Mouse (Mus musculus) C2C12 (cell line): ENCODE data around the gene Rbm33. TPM values are rescaled to one million over a fixed set of nuclear protein-coding genes. Genes with fewer than 3 reads are reported as not detected.

Experiments used
- H3K27me3 ChIP-seq: one replicate; pipeline ENCODE4 v1.6.1; 2011; ENCODE audit not compliant: control insufficient read depth, insufficient read depth, insufficient read length
- H3K36me3 ChIP-seq: one replicate; pipeline ENCODE4 v1.6.1; 2011; ENCODE audit not compliant: control insufficient read depth, insufficient read depth
- H3K4me3 ChIP-seq: one replicate; pipeline ENCODE4 v1.5.1; 2011; ENCODE audit warnings: mild to moderate bottlenecking, control low read depth; ENCODE audit not compliant: poor library complexity, insufficient read depth, severe bottlenecking
- H3K79me2 ChIP-seq: one replicate; pipeline ENCODE4 v1.6.1; 2011; ENCODE audit not compliant: control insufficient read depth, insufficient read depth
- H3K79me3 ChIP-seq: one replicate; pipeline ENCODE4 v1.6.1; 2011; ENCODE audit warnings: low read depth, control low read depth
- H3ac ChIP-seq: one replicate; pipeline ENCODE3; 2011; ENCODE audit warnings: low read depth; ENCODE audit not compliant: control insufficient read depth, insufficient read length
- CEBPB ChIP-seq: IDR thresholded peaks from one replicate; pipeline ENCODE4 v1.6.1; 2011; ENCODE audit warnings: low read depth, mild to moderate bottlenecking, control low read depth, moderate library complexity
- CTCF ChIP-seq: IDR thresholded peaks from one replicate; pipeline ENCODE4 v1.5.1; 2011; ENCODE audit not compliant: control insufficient read depth, insufficient read depth, insufficient read length
- FOSL1 ChIP-seq: IDR thresholded peaks from one replicate; pipeline ENCODE4 v1.8.0; 2011; ENCODE audit warnings: mild to moderate bottlenecking, low read length; ENCODE audit not compliant: poor library complexity, insufficient read depth, severe bottlenecking
- MAX ChIP-seq: IDR thresholded peaks from one replicate; pipeline ENCODE4 v1.6.1; 2011; ENCODE audit warnings: mild to moderate bottlenecking, control low read depth
- MYOD1 ChIP-seq: IDR thresholded peaks from one replicate; pipeline ENCODE4 v1.6.1; 2011; ENCODE audit warnings: low read depth; ENCODE audit not compliant: control insufficient read depth, insufficient read length
- MYOG ChIP-seq: IDR thresholded peaks from one replicate; pipeline ENCODE4 v1.6.1; 2011; ENCODE audit not compliant: control insufficient read depth, insufficient read length; ENCODE audit errors: extremely low read depth
- USF1 ChIP-seq: IDR thresholded peaks from one replicate; pipeline ENCODE4 v1.6.1; 2011; ENCODE audit warnings: low read depth, mild to moderate bottlenecking, control low read depth, moderate library complexity
- polyA plus RNA-seq: library from polyadenylated mRNA; unstranded; fragments of >200 nt; fragmentation: generic; extraction: Trizol; gene quantifications from one replicate; pipeline ENCODE4 v1.2.1, GENCODE M21; 2012; ENCODE audit warnings: missing spikeins

Rbm33 gene
- polyA plus RNA-seq, 1 experiment, result 10.1 TPM

DNA sequence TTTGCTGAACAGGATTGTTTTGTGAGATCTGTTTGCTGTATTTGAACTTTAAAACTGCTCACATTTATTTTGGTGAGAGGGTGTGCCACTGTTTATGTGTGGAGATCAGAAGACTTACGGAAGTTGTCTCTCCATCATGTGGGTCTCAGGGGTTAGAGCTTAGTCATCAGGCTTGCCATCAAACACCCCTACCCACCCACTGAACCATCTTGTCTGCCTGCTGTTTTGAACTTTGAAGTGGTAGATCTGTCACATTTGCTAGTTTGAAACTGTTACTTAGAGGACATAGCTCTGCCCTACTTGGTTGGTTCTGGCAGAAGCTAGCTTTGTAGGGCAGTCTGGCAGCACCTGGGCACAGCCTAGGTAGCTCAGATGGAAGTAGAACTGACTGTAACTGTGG, 85.8 kb downstream of the Rbm33 start:
- Histone ChIP-seq H3K4me3 (no peak overlapping the region), H3K36me3 (peaks cover 27% of the 10 kb centered on the region), H3K27me3 (no peaks in the 10 kb centered on the region), H3K79me3 (peaks cover 52% of the 10 kb centered on the region), H3ac (no peak overlapping the region), H3K79me2 (peaks cover 98% of the 10 kb centered on the region)
- TF ChIP-seq CTCF, result no peak
- TF ChIP-seq MYOG, result no peak
- no peak for TF ChIP-seq USF1
- TF ChIP-seq MAX, result no peak
- TF ChIP-seq MYOD1, result no peak
- TF ChIP-seq CEBPB, result no peak
- TF ChIP-seq FOSL1, result no peak

- H3K36me3 ChIP-seq, result peaks cover 30% of the 10 kb centered on the region
Observed at GRCm38 (mm10) chr5:28406662-28407061, 89.7 kb downstream of the Rbm33 start.

GRCm38 (mm10) chr5:28412006-28412685, 95.2 kb downstream of the Rbm33 start:
- Histone ChIP-seq H3K27me3 (no peaks in the 10 kb centered on the region), H3K79me3 (peaks cover 2% of the 10 kb centered on the region), H3K79me2 (peaks cover 5% of the 10 kb centered on the region), H3K4me3 (no peak overlapping the region), H3K36me3 (peaks cover 66% of the 10 kb centered on the region), H3ac (no peak overlapping the region)
- no peak for TF ChIP-seq FOSL1
- no peak for TF ChIP-seq USF1
- TF ChIP-seq CTCF, result no peak
- TF ChIP-seq MYOG, result no peak
- TF ChIP-seq MYOD1, result no peak
- TF ChIP-seq MAX, result no peak
- no peak for TF ChIP-seq CEBPB

More at GRCm38 (mm10) chr5:28406662-28407061, 89.7 kb downstream of the Rbm33 start:
- peaks cover 22% of the 10 kb centered on the region for H3K79me3 ChIP-seq
- no peak overlapping the region for H3K4me3 ChIP-seq
- no peak overlapping the region for H3ac ChIP-seq
- no peak for TF ChIP-seq USF1
- no peak for TF ChIP-seq MYOD1
- TF ChIP-seq CTCF, result no peak
- H3K79me2 ChIP-seq, result peaks cover 59% of the 10 kb centered on the region
- no peaks in the 10 kb centered on the region for H3K27me3 ChIP-seq

DNA sequence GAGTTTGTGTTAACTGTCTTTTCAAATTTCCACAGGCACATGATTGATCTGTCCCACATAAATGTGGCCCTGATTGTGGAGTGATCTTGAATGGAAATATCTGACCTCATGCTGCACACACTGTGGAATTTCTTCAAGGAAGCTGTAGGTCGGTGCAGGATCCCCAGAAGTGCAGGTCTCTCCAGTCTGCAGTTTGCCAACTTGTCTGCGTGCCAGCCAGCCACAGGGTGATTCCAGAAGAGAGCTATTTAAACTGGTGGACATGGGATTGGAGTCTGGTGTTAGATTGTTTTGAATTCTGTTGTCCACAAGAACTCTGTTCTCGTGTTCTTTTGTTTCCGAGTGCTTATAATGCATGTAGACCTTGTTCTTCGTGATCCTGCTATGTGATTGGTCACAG, 96.6 kb downstream of the Rbm33 start:
- TF ChIP-seq FOSL1 (no peak), MYOG (no peak), CEBPB (no peak), CTCF (no peak), MAX (no peak), MYOD1 (no peak), USF1 (no peak)
- peaks cover 72% of the 10 kb centered on the region for H3K36me3 ChIP-seq
- no peaks in the 10 kb centered on the region for H3K79me3 ChIP-seq
- no peaks in the 10 kb centered on the region for H3K79me2 ChIP-seq
- H3K4me3 ChIP-seq, result no peak overlapping the region
- no peaks in the 10 kb centered on the region for H3K27me3 ChIP-seq
- H3ac ChIP-seq, result no peak overlapping the region

- Histone ChIP-seq H3K27me3 (no peaks in the 10 kb centered on the region), H3K36me3 (peaks cover 71% of the 10 kb centered on the region), H3ac (no peak overlapping the region), H3K79me2 (no peaks in the 10 kb centered on the region), H3K79me3 (no peaks in the 10 kb centered on the region), H3K4me3 (no peak overlapping the region)
- TF ChIP-seq CEBPB (no peak), USF1 (no peak), MYOG (no peak), MAX (no peak), FOSL1 (no peak), CTCF (no peak), MYOD1 (no peak)
Observed at GRCm38 (mm10) chr5:28414076-28414475, 97.2 kb downstream of the Rbm33 start.

DNA sequence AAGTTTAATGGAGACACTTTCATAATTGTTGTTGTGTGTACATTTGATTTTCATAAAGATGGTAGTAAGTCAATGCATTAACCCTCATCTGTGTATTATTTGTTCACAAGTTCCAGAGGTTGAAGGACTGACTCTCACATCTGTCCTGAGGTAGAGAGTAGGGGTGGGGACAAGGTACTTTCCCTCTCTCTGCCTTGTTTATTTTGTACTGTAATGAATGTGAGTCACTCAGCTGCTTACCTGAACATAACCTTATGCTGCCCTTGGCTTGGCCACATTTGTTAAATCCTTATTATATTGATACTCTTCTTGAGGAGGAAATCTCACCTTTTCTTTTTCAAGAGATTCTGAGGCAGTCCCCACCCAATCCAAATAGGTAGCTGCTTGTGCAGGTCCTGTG, 99.1 kb downstream of the Rbm33 start:
- TF ChIP-seq FOSL1 (no peak), MYOG (no peak), USF1 (no peak), MYOD1 (no peak)
- peaks cover 63% of the 10 kb centered on the region for H3K36me3 ChIP-seq
- H3ac ChIP-seq, result no peak overlapping the region
- no peaks in the 10 kb centered on the region for H3K79me3 ChIP-seq
- no peaks in the 10 kb centered on the region for H3K27me3 ChIP-seq
- no peak overlapping the region for H3K4me3 ChIP-seq
- H3K79me2 ChIP-seq, result no peaks in the 10 kb centered on the region

GRCm38 (mm10) chr5:28418734-28419133, 101.8 kb downstream of the Rbm33 start:
- TF ChIP-seq MYOG (no peak), USF1 (no peak), CEBPB (no peak), CTCF (no peak), FOSL1 (no peak), MYOD1 (no peak), MAX (no peak)
- Histone ChIP-seq H3K79me2 (no peaks in the 10 kb centered on the region), H3K79me3 (no peaks in the 10 kb centered on the region), H3K36me3 (peaks cover 47% of the 10 kb centered on the region), H3K4me3 (no peak overlapping the region), H3K27me3 (no peaks in the 10 kb centered on the region), H3ac (no peak overlapping the region)
